Mouse (Mus musculus) E14TG2a.4 (cell line): Measurements from ENCODE around the gene Gm45062.

Experiments
- CTCF ChIP-seq: conservative IDR thresholded peaks from 2 replicates; pipeline ENCODE4 v1.5.1; 2014; ENCODE audit warnings: low read length
- POU5F1 ChIP-seq: IDR thresholded peaks from 2 replicates; pipeline ENCODE4 v1.6.1; 2014; ENCODE audit warnings: low read length, borderline replicate concordance

GRCm38 (mm10) chr6:8414020-8414419, 154.8 kb downstream of the Gm45062 start:
- TF ChIP-seq CTCF: no peak
- TF ChIP-seq POU5F1: no peak
